Mouse (Mus musculus): ENCODE data around the gene Plekhg1.

DNA sequence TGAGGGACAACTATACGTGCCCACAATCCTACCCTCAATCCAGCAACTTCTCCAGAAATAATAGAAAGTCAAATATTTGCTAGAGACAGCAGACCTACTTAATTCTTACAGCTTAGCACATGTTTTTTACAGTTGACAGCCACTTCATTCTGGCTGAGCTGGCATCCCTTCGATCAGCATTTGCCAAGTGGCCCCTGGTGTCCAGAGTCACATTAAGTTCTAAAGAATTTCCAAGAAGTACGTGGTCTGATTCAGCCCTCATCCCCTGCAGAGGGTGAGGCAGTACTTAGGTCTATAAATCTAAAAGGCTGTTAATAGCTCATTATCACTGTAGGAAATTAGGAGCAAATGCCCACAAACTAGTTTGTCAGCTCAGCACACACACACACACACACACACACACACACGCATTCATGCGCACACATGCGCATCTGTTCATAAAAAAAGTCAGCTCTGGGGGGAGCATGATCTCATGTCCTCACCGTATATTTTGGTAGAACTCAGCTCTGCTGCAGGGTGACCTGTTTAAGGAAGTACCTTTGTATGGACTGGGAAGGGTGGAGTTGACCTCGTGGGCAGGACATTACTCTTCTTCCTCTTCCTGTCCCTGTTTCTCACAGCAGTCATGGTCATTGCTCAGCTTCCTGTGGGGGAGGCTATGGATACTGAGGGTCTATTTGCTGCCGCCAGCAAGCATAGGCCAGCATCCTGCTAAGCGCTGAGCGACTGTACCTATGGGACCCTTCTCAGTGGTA, 91.6 kb downstream of the Plekhg1 start:
- TF ChIP-seq CTCF (IDR thresholded peaks at IDR 0.05) (no peak), POLR2A (IDR thresholded peaks at IDR 0.05; ENCODE audit: insufficient read depth, low read depth, low read length) (0 out of 2 replicates have a peak, but pooled peaks have one; percentile 44), EP300 (IDR thresholded peaks at IDR 0.05; ENCODE audit: insufficient read depth, low read depth, low read length) (peak; percentile 96)
